Mouse (Mus musculus): Measurements from ENCODE around the gene Dppa4.

Dppa4 gene

DNA sequence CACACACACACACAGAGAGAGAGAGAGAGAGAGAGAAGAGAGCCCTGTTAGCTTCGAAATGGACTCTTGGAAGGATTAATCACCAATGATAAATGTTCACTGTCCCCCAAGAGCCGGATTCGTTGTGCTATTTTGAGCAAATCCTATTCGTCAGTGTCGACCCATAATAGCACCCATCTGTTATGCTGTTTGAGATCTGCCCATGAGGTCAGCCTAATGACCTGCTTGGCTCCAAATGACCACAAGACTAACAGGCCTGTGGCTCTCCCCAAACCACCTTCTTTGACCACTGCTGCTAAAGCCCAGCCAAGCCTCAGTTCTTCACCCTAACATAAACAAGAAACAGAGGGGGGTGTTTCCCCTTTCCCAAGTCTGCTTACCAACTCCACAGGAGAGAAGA lies 43.4 kb downstream of the Dppa4 start:
- peak in 1 of 2 experiments; percentile 4 for DNase-seq

DNA sequence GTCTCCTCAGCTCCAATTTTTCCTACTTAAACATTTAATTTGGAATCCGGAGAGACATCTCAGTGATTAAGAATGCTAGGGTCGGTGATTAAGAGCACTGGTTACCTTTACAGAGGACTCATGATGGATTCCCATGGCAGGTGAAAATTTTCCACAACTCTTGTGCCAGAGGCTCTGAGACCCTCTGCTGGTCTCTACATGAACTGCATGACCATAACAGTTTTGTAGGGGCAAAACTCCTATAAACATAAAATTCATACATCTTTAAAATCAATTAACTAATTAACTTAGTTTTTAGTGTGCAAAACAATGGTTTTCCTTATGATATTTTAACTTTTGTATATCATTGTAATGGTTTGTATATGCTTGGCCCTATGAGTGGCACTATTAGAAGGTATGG lies 44.9 kb downstream of the Dppa4 start:
- no peak for DNase-seq

DNA sequence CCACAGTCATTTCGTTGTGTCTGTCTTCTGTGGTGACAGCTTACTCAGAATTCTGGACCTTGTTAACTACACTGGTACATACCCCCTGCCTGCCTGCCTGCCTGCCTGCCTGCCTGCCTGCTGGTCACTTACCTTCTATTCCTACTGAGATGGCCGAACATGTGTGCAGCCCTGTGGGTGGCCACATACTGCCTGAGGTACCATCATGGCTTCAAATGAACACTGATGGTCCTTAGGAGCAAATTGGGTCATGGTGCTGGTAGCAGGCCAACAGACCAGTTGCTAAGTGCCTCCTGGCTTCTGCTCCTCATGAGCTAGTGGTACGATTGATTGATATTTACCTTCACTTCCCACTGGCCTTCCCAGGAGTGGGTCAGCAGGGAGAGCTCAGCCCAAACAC lies 48.3 kb downstream of the Dppa4 start:
- DNase-seq, result no peak

DNA sequence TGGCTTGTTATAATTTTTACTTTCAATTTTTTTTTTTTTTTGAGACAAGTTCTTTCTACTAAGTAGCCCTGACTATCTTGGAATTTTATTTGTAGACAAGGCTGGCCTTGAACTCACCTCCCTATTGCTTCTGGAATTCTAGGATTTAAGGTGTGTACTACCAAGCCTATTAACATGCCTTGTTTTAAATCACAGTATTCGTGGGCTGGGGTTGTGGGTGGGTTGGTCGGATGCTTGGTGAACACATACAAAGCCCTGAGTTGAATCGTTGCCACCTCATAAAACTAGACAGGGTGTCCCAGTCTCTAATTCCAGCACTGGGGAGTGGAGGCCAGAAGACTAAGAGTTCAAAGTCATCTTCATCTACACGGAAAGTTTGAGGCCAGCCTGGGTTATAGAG lies 51.8 kb downstream of the Dppa4 start:
- no peak for DNase-seq

Data from kidney, postnatal 36 days (tissue).